Mouse (Mus musculus): Measurements from ENCODE around the gene Gm49405.

- TF ChIP-seq CTCF (IDR thresholded peaks at IDR 0.05; ENCODE audit: low read depth, low read length): no peak
- TF ChIP-seq POLR2A (IDR thresholded peaks at IDR 0.05; ENCODE audit: borderline replicate concordance, low read depth, low read length): no peak
Observed at GRCm38 (mm10) chr19:4003641-4004040, 3.2 kb downstream of the Gm49405 start.

Measured in bone marrow macrophage, adult 2 months (primary cell).